Mouse (Mus musculus) stomach, embryonic 14.5 days (tissue): ENCODE data around the gene Aff3. TPM values are rescaled to one million over a fixed set of nuclear protein-coding genes. Genes with fewer than 3 reads are reported as not detected.

ENCODE experiments used
- ATAC-seq: fragments of 200-750 bp; cut with Nextera tagmentation; 2 replicates; pipeline ENCODE4 v1.8.0; 2017; ENCODE audit warnings: low read depth, moderate TSS enrichment; ENCODE audit not compliant: insufficient number of reproducible peaks, insufficient read depth, low FRiP score
- H3K27ac ChIP-seq: fragments of 300-500 bp; sonication (generic); 2 replicates; pipeline ENCODE4 v1.5.1; 2014; ENCODE audit warnings: mild to moderate bottlenecking, low read length, moderate library complexity, mixed read lengths
- H3K27me3 ChIP-seq: fragments of 300-500 bp; sonication (generic); 2 replicates; pipeline ENCODE4 v1.6.1; 2014; ENCODE audit warnings: low read length, control low read depth, mixed read lengths; ENCODE audit not compliant: control insufficient read depth, insufficient read depth
- H3K36me3 ChIP-seq: fragments of 300-500 bp; sonication (generic); 2 replicates; pipeline ENCODE4 v1.6.1; 2014; ENCODE audit warnings: mild to moderate bottlenecking, control low read depth, low read length, moderate library complexity, mixed read lengths; ENCODE audit not compliant: control insufficient read depth, insufficient read depth
- H3K4me1 ChIP-seq: fragments of 300-500 bp; sonication (generic); 2 replicates; pipeline ENCODE4 v1.6.1; 2014; ENCODE audit warnings: low read length, control low read depth, mixed read lengths; ENCODE audit not compliant: control insufficient read depth, insufficient read depth
- H3K4me2 ChIP-seq: fragments of 300-500 bp; sonication (generic); replicated peaks from 2 replicates; pipeline ENCODE4 v1.6.1; 2014; ENCODE audit warnings: low read depth, low read length, control low read depth
- H3K4me3 ChIP-seq: fragments of 300-500 bp; sonication (generic); 2 replicates; pipeline ENCODE4 v1.5.1; 2014; ENCODE audit warnings: low read depth, low read length, control low read depth
- H3K9ac ChIP-seq: fragments of 300-500 bp; sonication (generic); replicated peaks from 2 replicates; pipeline ENCODE4 v1.6.1; 2014; ENCODE audit warnings: low read depth, mild to moderate bottlenecking, control low read depth, low read length, moderate library complexity, mixed read lengths
- H3K9me3 ChIP-seq: fragments of 300-500 bp; sonication (generic); 2 replicates; pipeline ENCODE4 v1.6.1; 2016; ENCODE audit warnings: low read depth, low read length, control low read depth; ENCODE audit not compliant: control insufficient read depth
- WGBS: fragments of 180-500 bp; shearing (Covaris S2); extraction: QIAGEN DNeasy Blood & Tissue Kit; methylation state at CpG from one replicate; pipeline ENCODE4 v1.1.7; 2014; 5-methylcytosine and 5-hydroxymethylcytosine counted together
- polyA plus RNA-seq: library from polyadenylated mRNA; unstranded; fragments of >200 nt; fragmentation: Nextera tagmentation; extraction: Ambion mirVana; gene quantifications from 2 replicates; pipeline ENCODE4 v1.2.1, GENCODE M21; 2014

Aff3 gene
- polyA plus RNA-seq, 1 experiment from 2014 or later = 8.2 TPM

DNA sequence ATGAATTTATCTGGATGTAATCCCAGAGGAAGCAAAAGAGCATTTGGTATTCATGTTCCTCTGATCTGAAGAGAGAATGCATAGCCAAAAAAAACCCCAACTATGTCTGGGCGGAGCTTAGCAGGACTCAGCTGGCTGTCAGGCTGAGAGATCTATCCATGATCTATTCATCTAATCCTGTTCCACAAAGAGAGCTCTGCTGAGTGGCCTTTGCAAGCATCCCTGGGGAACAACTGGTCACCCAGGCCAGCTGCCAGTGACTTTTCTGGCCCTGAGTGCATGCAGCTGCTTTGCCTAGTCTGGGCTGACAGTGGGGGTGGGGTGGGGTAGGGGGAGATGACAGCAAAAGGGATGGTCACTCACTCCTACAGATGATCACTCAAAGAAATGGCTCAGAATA lies 442.6 kb downstream of the Aff3 start:
- no peaks in the 10 kb centered on the region for H3K36me3 ChIP-seq

GRCm38 (mm10) chr1:38221431-38221830 lies 443.3 kb downstream of the Aff3 start:
- Histone ChIP-seq H3K9me3 (peaks cover 12% of the 10 kb centered on the region; the same call in 1 of the 2 replicates), H3K9ac (no peak overlapping the region), H3K4me1 (no peaks in the 10 kb centered on the region; the same call in 1 of the 2 replicates), H3K4me2 (no peak overlapping the region), H3K27ac (no peak overlapping the region), H3K4me3 (no peak overlapping the region), H3K27me3 (no peaks in the 10 kb centered on the region), H3K36me3 (no peaks in the 10 kb centered on the region)
- no peak for ATAC-seq
- 79% methylated on average over 8 of the region's 8 CpGs for WGBS

More for the DNA sequence above, 442.6 kb downstream of the Aff3 start:
- Histone ChIP-seq H3K27me3 (no peaks in the 10 kb centered on the region), H3K4me2 (no peak overlapping the region), H3K4me1 (no peaks in the 10 kb centered on the region; the same call in 1 of the 2 replicates), H3K4me3 (no peak overlapping the region), H3K27ac (no peak overlapping the region), H3K9me3 (peaks cover 12% of the 10 kb centered on the region; the same call in 1 of the 2 replicates), H3K9ac (no peak overlapping the region)
- WGBS = 78% methylated on average over 1 of the region's 1 CpGs
- no peak for ATAC-seq

- no peak for ATAC-seq
- no peaks in the 10 kb centered on the region for H3K27me3 ChIP-seq
- H3K9me3 ChIP-seq = no peaks in the 10 kb centered on the region
- 59% methylated on average over 31 of the region's 31 CpGs for WGBS
- H3K4me2 ChIP-seq = 0 out of 2 replicates have a peak overlapping the region, but pooled peaks have one; percentile 2
- no peak overlapping the region for H3K27ac ChIP-seq
- H3K4me1 ChIP-seq = no peaks in the 10 kb centered on the region; the same call in 1 of the 2 replicates
- no peak overlapping the region for H3K4me3 ChIP-seq
- H3K36me3 ChIP-seq = no peaks in the 10 kb centered on the region
- H3K9ac ChIP-seq = no peak overlapping the region
Observed at GRCm38 (mm10) chr1:38217912-38218795, 446.6 kb downstream of the Aff3 start.

DNA sequence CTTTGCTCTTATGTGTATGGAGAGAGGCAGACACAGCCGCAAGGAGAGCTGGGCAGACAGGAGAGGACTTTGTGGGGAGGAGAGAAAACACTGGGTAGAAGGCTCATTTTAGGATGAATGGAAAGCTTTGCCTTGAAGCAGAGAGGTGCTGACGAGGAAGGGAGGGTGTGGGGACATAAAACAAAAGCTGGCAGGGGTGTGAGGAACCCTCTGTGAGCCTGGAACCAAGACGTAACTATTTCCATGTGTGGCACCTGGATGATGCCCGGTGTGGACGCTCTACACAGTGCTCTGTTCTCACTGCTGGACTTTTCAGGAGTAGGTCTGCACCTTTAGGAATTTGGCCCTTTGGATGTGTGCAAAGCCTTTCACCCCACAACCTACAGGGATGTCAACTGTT lies 447.7 kb downstream of the Aff3 start:
- Histone ChIP-seq H3K27me3 (no peaks in the 10 kb centered on the region), H3K9ac (no peak overlapping the region)

GRCm38 (mm10) chr1:38213377-38213776 lies 451.4 kb downstream of the Aff3 start:
- no peak overlapping the region for H3K4me3 ChIP-seq
- H3K4me2 ChIP-seq = no peak overlapping the region
- no peaks in the 10 kb centered on the region; the same call in 1 of the 2 replicates for H3K36me3 ChIP-seq
- WGBS = 36% methylated on average over 3 of the region's 3 CpGs
- H3K9ac ChIP-seq = no peak overlapping the region
- no peak for ATAC-seq
- H3K4me1 ChIP-seq = no peaks in the 10 kb centered on the region; the same call in 1 of the 2 replicates
- no peaks in the 10 kb centered on the region for H3K9me3 ChIP-seq
- H3K27me3 ChIP-seq = no peaks in the 10 kb centered on the region
- no peak overlapping the region for H3K27ac ChIP-seq

More for the DNA sequence above, 447.7 kb downstream of the Aff3 start:
- WGBS = 87% methylated on average over 5 of the region's 5 CpGs
- no peak overlapping the region for H3K4me2 ChIP-seq
- H3K36me3 ChIP-seq = no peaks in the 10 kb centered on the region
- H3K4me1 ChIP-seq = no peaks in the 10 kb centered on the region; the same call in 1 of the 2 replicates
- H3K4me3 ChIP-seq = no peak overlapping the region
- ATAC-seq = no peak
- no peak overlapping the region for H3K27ac ChIP-seq
- H3K9me3 ChIP-seq = no peaks in the 10 kb centered on the region

DNA sequence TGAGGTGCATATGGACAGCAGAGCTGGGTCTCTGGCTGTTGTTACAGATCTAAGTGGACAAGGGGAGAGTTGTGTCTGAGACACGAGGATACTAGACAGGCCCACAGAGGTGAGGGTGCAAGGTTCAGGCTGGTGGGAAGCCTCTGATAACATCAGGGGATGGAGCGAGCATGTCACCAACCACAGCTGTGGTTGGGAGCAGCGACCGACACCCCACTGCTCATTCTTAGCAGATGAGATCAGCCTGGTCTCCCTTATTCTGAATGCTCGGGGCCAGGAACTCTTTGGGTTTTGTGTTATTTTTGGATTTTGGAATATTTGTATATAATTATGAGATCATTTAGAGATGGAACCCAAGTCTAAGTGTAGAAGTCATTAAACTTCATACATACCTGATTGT lies 452.4 kb downstream of the Aff3 start:
- Histone ChIP-seq H3K9ac (no peak overlapping the region), H3K27me3 (no peaks in the 10 kb centered on the region), H3K4me1 (no peaks in the 10 kb centered on the region), H3K27ac (no peak overlapping the region), H3K4me3 (no peak overlapping the region), H3K9me3 (no peaks in the 10 kb centered on the region), H3K36me3 (no peaks in the 10 kb centered on the region; the same call in none of the 2 replicates), H3K4me2 (no peak overlapping the region)
- no peak for ATAC-seq
- 68% methylated on average over 5 of the region's 5 CpGs for WGBS

DNA sequence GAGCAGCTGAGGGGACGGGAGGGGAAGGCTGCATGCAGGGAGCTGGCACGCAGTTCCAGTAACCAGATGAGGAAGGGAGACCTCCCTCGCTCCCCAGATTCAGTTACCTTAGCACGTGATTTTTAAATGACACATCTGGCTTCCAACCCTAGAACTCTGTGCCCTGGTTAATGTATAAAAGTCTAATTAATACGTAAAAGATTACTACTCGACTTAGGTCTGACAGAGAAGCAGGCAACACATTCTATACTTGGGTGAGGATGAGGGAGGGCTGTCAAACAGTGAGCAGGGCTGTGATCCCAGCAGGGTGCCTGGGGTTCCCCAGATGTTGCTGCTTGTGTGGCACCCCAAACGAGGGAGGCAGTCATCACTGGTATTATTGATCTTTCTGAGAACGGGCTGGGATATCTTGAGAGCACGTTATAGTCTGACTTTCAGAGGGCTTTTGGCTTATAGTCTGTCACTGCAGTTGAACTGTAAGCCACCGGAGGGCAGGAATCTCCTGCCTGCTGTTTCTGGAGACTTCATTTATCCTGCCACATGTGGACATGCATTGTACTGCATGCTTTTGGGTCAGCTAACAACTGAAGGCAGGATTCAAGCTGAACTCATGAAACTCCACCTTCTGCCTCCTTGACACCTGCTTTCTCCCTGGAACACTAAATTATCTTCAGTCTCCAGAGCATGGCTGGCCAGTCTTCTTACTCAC lies 462.1 kb downstream of the Aff3 start:
- Histone ChIP-seq H3K27me3 (no peaks in the 10 kb centered on the region), H3K9me3 (no peaks in the 10 kb centered on the region), H3K36me3 (no peaks in the 10 kb centered on the region; the same call in 1 of the 2 replicates), H3K9ac (no peak overlapping the region), H3K4me3 (no peak overlapping the region), H3K27ac (no peak overlapping the region), H3K4me2 (no peak overlapping the region), H3K4me1 (peaks cover 5% of the 10 kb centered on the region; the same call in 1 of the 2 replicates)
- no peak for ATAC-seq
- WGBS = 72% methylated on average over 10 of the region's 10 CpGs

- Histone ChIP-seq H3K27ac (no peak overlapping the region), H3K36me3 (no peaks in the 10 kb centered on the region), H3K4me3 (no peak overlapping the region), H3K4me2 (no peak overlapping the region), H3K27me3 (no peaks in the 10 kb centered on the region), H3K9ac (no peak overlapping the region), H3K9me3 (no peaks in the 10 kb centered on the region), H3K4me1 (peaks cover 5% of the 10 kb centered on the region; the same call in 1 of the 2 replicates)
- ATAC-seq = no peak
- WGBS = 89% methylated on average over 3 of the region's 3 CpGs
Observed at GRCm38 (mm10) chr1:38201796-38202195, 463.0 kb downstream of the Aff3 start.
